Mouse (Mus musculus) heart, postnatal 10 days (tissue): Measurements from ENCODE around the gene Adora2a. TPM values are rescaled to one million over a fixed set of nuclear protein-coding genes. Genes with fewer than 3 reads are reported as not detected.
"Not testable (repeated sequence)": the region's sequence is repeated elsewhere in the genome, so short reads cannot be mapped to it uniquely, and the experiment has no call there.

Experiments
- DNase-seq, 2 experiments: peaks; one replicate each; pipeline ENCODE4 v3.0.0; 2021
- intact Hi-C: fragments of 180-260 bp; cut with DNase I; formaldehyde crosslinking; loops from one replicate; pipeline ENCODE4 v1.15.1; 2025
- total RNA-seq, 2 experiments: library from RNA; stranded (reverse); gene quantifications; 2 replicates each; pipeline ENCODE4 v1.2.3; 2021

The Adora2a gene
- total RNA-seq: 10 to 100 TPM; 18.7 to 18.9 TPM

GRCm38 (mm10) chr10:75316872-75316907, at the start of gene Adora2a:
Gene Adora2a, plus strand, starts transcription at chr10:75316877.
- intact Hi-C loops: loop anchor here (2.0 to 5.0 kb wide), 5 partner anchors 39 to 171 kb away; no protein-coding TSS in a partner anchor
- DNase-seq: no peak

GRCm38 (mm10) chr10:75273020-75273419, 43.7 kb upstream of the Adora2a start:
- no peak for DNase-seq
- intact Hi-C loops: no loop called here

GRCm38 (mm10) chr10:75276427-75277013, 40.2 kb upstream of the Adora2a start:
- no peak for DNase-seq
- intact Hi-C loops: loop anchor here (1.0 to 5.0 kb wide), 4 partner anchors 41 to 211 kb away; partner anchors contain the start of gene Adora2a

DNA sequence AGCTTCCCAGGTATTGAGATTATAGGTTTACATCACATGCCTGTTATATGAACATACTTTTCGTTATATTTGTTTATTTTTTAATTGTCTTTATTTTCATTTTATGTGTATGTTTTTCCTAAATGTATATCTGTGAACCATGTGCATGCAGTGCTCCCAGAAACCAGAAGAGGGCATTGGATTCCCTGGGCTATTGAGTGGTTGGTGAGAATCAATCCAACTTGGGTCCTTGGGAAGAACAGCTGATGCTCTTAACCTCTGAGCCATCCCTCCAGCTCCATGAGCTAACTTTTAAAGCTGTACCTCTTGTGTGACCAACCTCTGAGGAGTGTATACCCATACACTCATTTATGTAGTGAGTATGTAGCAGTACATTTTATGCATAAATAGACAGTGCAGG, 39.2 kb upstream of the Adora2a start:
- intact Hi-C loops: loop anchor here (1.0 to 5.0 kb wide), 4 partner anchors 40 to 210 kb away; partner anchors contain the start of gene Adora2a
- peak; percentile 32 to 62 for DNase-seq

DNA sequence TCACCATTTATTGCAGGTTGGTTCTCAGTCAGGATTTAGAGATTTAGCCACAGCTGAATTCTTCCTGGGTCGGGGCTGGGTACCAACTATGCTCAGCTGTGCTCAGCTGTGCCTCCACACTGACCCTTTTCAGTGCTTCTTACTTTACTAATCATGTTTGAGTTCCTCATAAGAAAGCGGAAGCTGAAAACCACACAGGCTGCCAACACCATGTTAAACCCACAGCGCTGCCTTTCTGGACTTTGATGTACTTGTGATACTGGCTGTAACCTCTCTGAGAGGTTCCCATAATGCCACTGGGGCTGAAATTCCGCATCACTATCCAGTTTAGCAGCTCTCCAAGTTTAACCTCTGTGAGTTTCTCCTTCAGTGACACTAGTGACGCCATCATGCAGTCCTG, 34.0 kb upstream of the Adora2a start:
- intact Hi-C loops: no loop called here
- peak in 1 of 2 experiments; percentile 18 for DNase-seq

- DNase-seq: no peak
- intact Hi-C loops: no loop called here
Measured at GRCm38 (mm10) chr10:75283821-75284220, 32.9 kb upstream of the Adora2a start.

DNA sequence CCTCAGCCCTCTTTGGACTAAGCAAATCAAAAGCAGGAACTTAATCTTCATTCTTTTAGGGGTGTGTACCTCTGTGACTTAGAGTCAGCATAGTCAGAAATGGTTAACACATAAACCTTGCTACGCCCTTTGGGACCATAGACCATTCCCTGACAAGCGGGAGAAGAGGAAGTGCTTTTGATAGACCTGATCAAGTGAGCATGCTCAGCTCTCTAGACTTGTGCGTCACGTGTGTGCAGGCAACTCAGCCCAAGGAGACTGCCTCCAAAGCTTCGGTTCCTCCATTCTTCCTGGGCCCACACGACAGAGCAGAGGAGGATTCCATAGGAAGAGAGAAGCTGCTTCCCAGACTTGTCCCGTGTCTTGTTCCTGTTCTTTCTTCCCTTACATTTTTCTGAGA, 28.1 kb upstream of the Adora2a start:
- no peak for DNase-seq
- intact Hi-C loops: no loop called here

DNA sequence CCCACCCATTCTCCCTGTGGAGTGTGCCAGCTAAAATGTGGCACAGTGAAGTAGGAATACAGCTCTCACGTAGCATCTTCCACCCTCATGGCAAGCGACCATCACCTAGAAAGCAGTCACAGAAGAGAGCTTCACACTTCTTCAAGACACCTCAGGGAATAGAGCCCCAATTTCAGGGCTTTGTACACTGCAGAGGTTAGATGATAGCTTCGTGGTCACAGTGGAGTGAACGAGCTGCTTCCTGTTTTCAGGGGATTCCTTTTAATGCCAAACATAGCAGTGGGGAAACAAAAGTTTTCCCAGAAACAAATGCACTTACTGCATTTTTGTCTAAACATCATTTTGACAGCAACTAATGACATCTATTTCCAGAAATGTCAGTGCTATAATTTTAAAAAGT, 27.3 kb upstream of the Adora2a start:
- no peak for DNase-seq
- intact Hi-C loops: no loop called here

DNA sequence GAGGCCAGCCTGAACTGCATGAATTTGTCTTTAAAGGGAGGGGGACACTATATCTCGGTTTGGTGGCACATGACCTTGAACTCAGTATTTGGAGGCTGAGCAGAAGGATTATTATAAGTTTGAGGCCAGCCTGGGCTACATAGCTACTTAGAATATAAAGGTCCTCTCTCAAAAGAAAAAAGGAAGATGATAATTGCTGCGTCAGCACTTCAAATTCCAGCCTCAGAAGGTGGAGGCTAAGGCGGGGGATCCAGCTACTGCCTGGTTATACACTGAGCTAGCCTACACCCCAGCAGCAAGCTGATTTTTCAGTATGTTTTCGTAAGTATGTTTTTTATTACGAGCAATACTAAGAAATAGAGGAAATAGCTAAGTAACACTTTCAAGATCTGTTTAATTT, 26.0 kb upstream of the Adora2a start:
- no peak for DNase-seq
- intact Hi-C loops: no loop called here

DNA sequence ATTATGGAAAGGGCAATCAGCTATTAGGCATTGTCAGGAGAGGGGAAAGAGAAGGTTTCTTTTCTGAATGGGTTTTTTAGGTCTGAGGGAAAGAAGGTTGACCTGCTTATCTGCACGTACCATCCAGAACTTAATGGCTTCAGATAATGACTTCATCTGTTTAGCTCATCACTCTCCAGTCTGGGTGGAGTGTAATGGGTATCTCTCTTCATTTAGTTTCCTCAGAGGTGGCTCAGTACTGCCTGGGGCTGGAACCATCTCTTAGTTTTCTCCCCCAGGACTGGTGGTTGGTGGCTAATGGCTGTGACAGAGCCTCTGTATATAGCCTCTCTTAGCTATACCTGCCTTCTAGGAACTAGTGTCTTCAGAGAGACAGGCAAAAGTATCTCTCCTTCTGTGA, 25.3 kb upstream of the Adora2a start:
- DNase-seq: no peak
- intact Hi-C loops: no loop called here

DNA sequence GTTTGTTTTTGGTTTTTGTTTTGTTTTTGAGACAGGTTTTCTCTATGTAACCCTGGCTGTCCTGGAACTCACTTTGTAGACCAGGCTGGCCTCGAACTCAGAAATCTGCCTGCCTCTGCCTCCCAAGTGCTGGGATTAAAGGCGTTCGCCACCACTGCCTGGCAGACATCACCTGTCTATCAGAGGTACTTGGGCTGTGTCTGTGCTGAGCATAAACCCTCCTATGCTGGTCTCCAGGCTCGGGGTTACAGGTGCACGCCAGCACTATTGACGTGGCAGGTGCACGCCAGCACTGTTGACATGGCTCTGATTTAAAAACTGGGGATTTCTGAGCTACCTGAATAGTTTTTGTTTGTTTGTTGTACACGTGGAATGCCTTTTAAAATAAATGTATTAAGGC, 24.5 kb upstream of the Adora2a start:
- intact Hi-C loops, DNase-seq: not testable (repeated sequence)

- intact Hi-C loops: no loop called here
- DNase-seq: no peak
Measured at GRCm38 (mm10) chr10:75293288-75293687, 23.4 kb upstream of the Adora2a start.

DNA sequence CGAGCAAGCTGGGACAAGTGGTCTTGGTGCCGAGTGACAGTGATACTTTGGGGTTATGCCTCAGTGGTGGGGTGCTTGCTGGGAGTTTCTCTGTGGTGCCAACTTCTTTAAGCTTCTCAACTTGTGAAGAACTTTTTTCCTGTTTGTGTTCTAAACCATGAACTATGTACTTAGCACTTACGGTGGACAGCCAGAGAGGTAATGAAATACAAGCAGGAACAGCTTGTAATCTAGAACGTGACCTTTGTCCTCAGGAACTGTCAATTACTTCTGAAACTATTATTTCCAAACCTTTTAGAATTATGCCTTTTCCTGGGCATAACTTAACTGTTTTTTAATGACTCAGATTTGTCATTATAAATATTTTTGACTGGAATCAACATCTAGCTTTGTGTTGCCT, 22.3 kb upstream of the Adora2a start:
- intact Hi-C loops: no loop called here

DNA sequence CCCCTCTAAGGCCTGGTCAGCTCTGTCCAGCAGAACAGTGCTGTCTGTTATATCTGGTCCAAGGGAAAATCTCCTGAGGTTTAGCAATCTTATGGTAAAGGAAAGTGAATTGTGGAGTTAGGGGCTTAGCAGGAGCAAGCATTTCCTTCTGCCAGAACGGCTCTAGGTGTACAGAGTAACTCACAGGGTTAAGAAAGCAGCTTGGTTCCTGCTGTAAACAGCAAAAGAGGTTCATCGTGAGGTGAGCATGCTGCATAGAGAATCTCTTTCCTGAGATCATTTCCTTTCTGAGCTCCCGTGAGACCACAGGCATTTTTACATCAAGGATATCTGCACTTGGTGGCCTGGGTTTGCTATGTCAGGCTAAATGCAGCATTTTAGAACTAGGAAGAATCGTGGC, 21.8 kb upstream of the Adora2a start:
- DNase-seq: peak in 1 of 2 experiments; percentile 25
- intact Hi-C loops: no loop called here

More for the DNA sequence above, 22.3 kb upstream of the Adora2a start:
- DNase-seq: no peak

GRCm38 (mm10) chr10:75298608-75299007, 18.1 kb upstream of the Adora2a start:
- intact Hi-C loops: no loop called here
- no peak for DNase-seq

DNA sequence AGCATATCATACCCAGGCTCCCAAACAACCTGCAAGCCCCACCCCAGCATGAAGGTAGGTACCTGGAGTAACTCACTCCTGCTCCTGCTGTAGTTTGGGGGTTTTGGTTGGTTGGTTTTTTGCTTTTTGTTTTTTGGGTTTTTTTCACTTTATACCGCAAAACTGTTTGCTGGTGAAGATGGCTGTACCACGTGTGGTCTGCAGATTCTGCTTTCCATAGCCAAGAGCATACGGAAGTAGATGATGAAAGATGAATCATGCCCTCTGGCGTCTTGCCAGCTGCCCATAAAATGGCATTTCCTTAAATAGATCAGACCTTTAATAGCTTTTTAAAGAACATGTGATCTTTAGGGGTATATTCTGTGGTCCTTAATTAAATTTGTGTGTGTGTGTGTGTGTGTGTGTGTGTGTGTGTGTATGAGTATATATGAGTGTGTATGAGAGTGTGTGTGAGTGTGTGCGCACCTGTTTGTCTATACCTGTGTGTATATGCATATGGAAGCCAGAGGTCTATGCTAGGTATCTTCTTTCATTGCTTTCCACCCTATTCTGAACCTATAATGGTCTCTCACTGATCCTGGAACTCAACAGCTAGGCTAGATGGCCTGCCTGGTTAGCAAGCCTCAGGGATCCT, 16.8 kb upstream of the Adora2a start:
- peak; percentile 54 to 68 for DNase-seq
- intact Hi-C loops: no loop called here

DNA sequence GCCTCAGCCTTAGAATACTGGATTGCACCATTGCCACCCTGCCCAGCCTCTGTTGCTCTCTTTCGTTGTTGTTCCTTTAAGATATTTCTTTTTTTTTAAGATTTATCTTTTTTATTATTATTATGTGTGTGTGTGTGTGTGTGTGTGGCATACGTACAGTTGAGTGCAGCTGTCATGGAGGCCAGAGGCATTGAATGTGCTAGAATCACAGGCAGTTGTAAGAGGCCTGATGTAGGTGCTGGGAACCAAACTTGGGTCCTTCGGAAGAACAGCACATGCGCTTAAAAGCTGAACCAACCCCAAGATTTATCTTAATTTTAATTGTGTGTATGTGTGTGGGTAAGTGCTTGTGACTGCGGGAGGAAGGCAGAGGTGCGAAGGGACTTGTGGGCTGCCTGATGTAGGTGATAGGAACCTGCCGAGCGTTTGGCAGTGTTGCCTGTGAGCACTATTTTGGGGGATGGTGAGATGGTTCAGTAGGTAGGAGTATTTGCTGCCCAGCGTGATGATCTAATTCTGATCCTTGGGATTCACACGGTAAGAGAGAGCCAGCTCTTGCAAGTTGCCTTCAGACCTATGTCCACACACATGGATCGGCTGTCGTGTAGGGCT, 15.4 kb upstream of the Adora2a start:
- intact Hi-C loops: no loop called here

GRCm38 (mm10) chr10:75301937-75302336, 14.7 kb upstream of the Adora2a start:
- intact Hi-C loops: no loop called here
- no peak for DNase-seq

More for the DNA sequence above, 15.4 kb upstream of the Adora2a start:
- no peak for DNase-seq

DNA sequence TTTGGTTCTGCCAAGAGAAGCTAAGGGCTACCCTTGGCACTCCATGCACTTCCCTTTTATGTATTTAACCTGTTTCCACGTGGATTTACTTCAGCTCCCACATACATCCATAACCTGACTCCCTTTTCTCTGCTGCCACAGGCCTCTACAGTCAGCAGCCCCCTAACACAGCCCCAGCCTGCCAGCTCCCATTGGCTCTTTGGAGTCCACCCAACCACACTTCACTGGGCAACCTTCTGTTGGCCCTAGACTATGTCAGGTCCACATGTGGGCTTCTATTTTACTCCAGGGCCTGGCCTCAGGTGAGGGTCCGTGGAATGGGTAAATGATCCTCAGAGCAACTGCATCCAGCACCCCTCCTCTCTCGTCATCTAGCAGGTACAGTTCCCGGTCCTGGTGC, 14.1 kb upstream of the Adora2a start:
- intact Hi-C loops: no loop called here

GRCm38 (mm10) chr10:75303324-75304048, 13.2 kb upstream of the Adora2a start:
- intact Hi-C loops: no loop called here

More for the DNA sequence above, 14.1 kb upstream of the Adora2a start:
- DNase-seq: no peak

GRCm38 (mm10) chr10:75304049-75304405, 12.7 kb upstream of the Adora2a start:
- intact Hi-C loops: no loop called here
- DNase-seq: no peak

More at GRCm38 (mm10) chr10:75303324-75304048, 13.2 kb upstream of the Adora2a start:
- no peak for DNase-seq

DNA sequence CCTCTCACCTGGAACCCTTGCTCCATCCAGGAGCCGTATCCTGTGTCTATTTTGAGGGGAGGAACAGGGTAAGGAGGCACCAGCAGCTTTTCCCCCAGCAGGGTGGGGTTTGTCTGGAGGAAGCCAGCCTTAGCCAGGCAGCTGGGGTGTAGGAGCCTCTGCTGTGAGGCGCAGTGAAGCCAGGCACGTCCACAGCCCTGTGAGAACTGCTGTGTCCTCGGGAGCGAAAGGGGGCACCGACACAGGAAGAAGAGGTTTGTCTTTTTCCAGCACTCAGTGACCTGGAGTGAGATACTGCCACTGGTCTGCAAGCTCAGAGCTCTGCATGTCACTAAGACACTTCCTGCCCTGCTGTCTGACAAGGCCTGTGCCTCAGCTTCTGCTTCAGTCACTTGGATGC, 12.3 kb upstream of the Adora2a start:
- peak in 1 of 2 experiments; percentile 45 for DNase-seq
- intact Hi-C loops: no loop called here
